Mouse (Mus musculus): ENCODE measurements at regions not wholly inside any gene's neighbourhood (a gene's known extent, or its start where the extent isn't known, plus 50 kb on each side); places are given as distances from the start of the nearest gene placed in this dataset.
A peak's percentile ranks its signal among the peaks of the same experiment; 100 is the strongest.

- DNase-seq (ENCODE audit: low spot score in 2 of 2) = no peak
- intact Hi-C loops (cut with DNase I) = no loop called here
These were observed 553.6 kb upstream of the Tmpo start for GRCm38 (mm10) chr10:91734691-91735090.

GRCm38 (mm10) chr10:91732007-91732589 lies 551.0 kb upstream of the Tmpo start:
- DNase-seq (ENCODE audit: low spot score in 2 of 2) = no peak
- intact Hi-C loops (cut with DNase I) = no loop called here

GRCm38 (mm10) chr10:91730062-91730461 lies 548.9 kb upstream of the Tmpo start:
- intact Hi-C loops (cut with DNase I) = no loop called here
- DNase-seq (ENCODE audit: low spot score in 2 of 2) = no peak

- intact Hi-C loops (cut with DNase I) = no loop called here
- peak; percentile 77 to 78 for DNase-seq (ENCODE audit: low spot score in 2 of 2)
These were observed 538.7 kb upstream of the Tmpo start for GRCm38 (mm10) chr10:91719561-91720371.

GRCm38 (mm10) chr10:91716604-91717003 lies 535.5 kb upstream of the Tmpo start:
- intact Hi-C loops (cut with DNase I) = no loop called here

GRCm38 (mm10) chr10:91714648-91715047 lies 533.5 kb upstream of the Tmpo start:
- intact Hi-C loops (cut with DNase I) = no loop called here
- DNase-seq (ENCODE audit: low spot score in 2 of 2) = no peak

More at GRCm38 (mm10) chr10:91716604-91717003, 535.5 kb upstream of the Tmpo start:
- DNase-seq (ENCODE audit: low spot score in 2 of 2) = no peak

GRCm38 (mm10) chr10:91713529-91713928 lies 532.4 kb upstream of the Tmpo start:
- intact Hi-C loops (cut with DNase I) = no loop called here

GRCm38 (mm10) chr10:91706816-91707215 lies 525.7 kb upstream of the Tmpo start:
- no peak for DNase-seq (ENCODE audit: low spot score in 2 of 2)
- intact Hi-C loops (cut with DNase I) = no loop called here

More at GRCm38 (mm10) chr10:91713529-91713928, 532.4 kb upstream of the Tmpo start:
- no peak for DNase-seq (ENCODE audit: low spot score in 2 of 2)

GRCm38 (mm10) chr10:91704751-91705150 lies 523.6 kb upstream of the Tmpo start:
- intact Hi-C loops (cut with DNase I) = no loop called here
- DNase-seq (ENCODE audit: low spot score in 2 of 2) = no peak

GRCm38 (mm10) chr10:91701822-91702221 lies 520.7 kb upstream of the Tmpo start:
- intact Hi-C loops (cut with DNase I) = no loop called here
- DNase-seq (ENCODE audit: low spot score in 2 of 2) = no peak

GRCm38 (mm10) chr10:91686082-91686618 lies 505.0 kb upstream of the Tmpo start:
- no peak for DNase-seq (ENCODE audit: low spot score in 2 of 2)
- intact Hi-C loops (cut with DNase I) = no loop called here

- DNase-seq (ENCODE audit: low spot score in 2 of 2) = no peak
- intact Hi-C loops (cut with DNase I) = no loop called here
These were observed 504.3 kb upstream of the Tmpo start for GRCm38 (mm10) chr10:91685164-91686027.

- intact Hi-C loops (cut with DNase I) = no loop called here
- no peak for DNase-seq (ENCODE audit: low spot score in 2 of 2)
These were observed 498.5 kb upstream of the Tmpo start for GRCm38 (mm10) chr10:91679641-91680040.

GRCm38 (mm10) chr10:91637911-91638310 lies 456.8 kb upstream of the Tmpo start:
- intact Hi-C loops (cut with DNase I) = no loop called here
- no peak for DNase-seq (ENCODE audit: low spot score in 2 of 2)

- intact Hi-C loops (cut with DNase I) = no loop called here
- peak in 1 of 2 experiments; percentile 34 for DNase-seq (ENCODE audit: low spot score in 2 of 2)
These were observed 447.6 kb upstream of the Tmpo start for GRCm38 (mm10) chr10:91628672-91629071.

GRCm38 (mm10) chr10:91622281-91622680 lies 441.2 kb upstream of the Tmpo start:
- intact Hi-C loops (cut with DNase I) = no loop called here

GRCm38 (mm10) chr10:91613794-91614479 lies 432.8 kb upstream of the Tmpo start:
- intact Hi-C loops (cut with DNase I) = no loop called here
- peak; percentile 9 to 53 for DNase-seq (ENCODE audit: low spot score in 2 of 2)

More at GRCm38 (mm10) chr10:91622281-91622680, 441.2 kb upstream of the Tmpo start:
- no peak for DNase-seq (ENCODE audit: low spot score in 2 of 2)

GRCm38 (mm10) chr10:91612052-91612451 lies 430.9 kb upstream of the Tmpo start:
- peak in 1 of 2 experiments; percentile 25 for DNase-seq (ENCODE audit: low spot score in 2 of 2)
- intact Hi-C loops (cut with DNase I) = no loop called here

GRCm38 (mm10) chr10:91594891-91595290 lies 413.8 kb upstream of the Tmpo start:
- intact Hi-C loops (cut with DNase I) = no loop called here
- no peak for DNase-seq (ENCODE audit: low spot score in 2 of 2)
